Mouse (Mus musculus) midbrain, embryonic 10.5 days (tissue): Measurements from ENCODE around the gene Fam13a. TPM values are rescaled to one million over a fixed set of nuclear protein-coding genes. Genes with fewer than 3 reads are reported as not detected.

Experiments used
- DNase-seq: peaks from one replicate; pipeline ENCODE4 v3.0.0-alpha.2; 2017; ENCODE audit warnings: low spot score
- H3K27ac ChIP-seq: fragments of 300-500 bp; sonication (generic); replicated peaks from 2 replicates; pipeline ENCODE4 v1.5.1; 2016; ENCODE audit warnings: mild to moderate bottlenecking
- H3K27me3 ChIP-seq: fragments of 300-500 bp; sonication (generic); 2 replicates; pipeline ENCODE4 v1.6.1; 2016; ENCODE audit warnings: low read depth, mild to moderate bottlenecking; ENCODE audit not compliant: poor library complexity, severe bottlenecking
- H3K36me3 ChIP-seq: fragments of 300-500 bp; sonication (generic); 2 replicates; pipeline ENCODE4 v1.6.1; 2016; ENCODE audit warnings: mild to moderate bottlenecking, moderate library complexity
- H3K4me1 ChIP-seq: fragments of 300-500 bp; sonication (generic); 2 replicates; pipeline ENCODE4 v1.6.1; 2016
- H3K4me3 ChIP-seq: fragments of 300-500 bp; sonication (generic); 2 replicates; pipeline ENCODE4 v1.5.1; 2016; ENCODE audit warnings: mild to moderate bottlenecking, moderate library complexity
- H3K9me3 ChIP-seq: fragments of 300-500 bp; sonication (generic); replicated peaks from 2 replicates; pipeline ENCODE4 v1.6.1; 2016; ENCODE audit warnings: mild to moderate bottlenecking
- WGBS: fragments of 180-500 bp; shearing (Covaris S2); methylation state at CpG from one replicate; pipeline ENCODE4 v1.1.7; 2016; 5-methylcytosine and 5-hydroxymethylcytosine counted together
- polyA plus RNA-seq: library from polyadenylated mRNA; unstranded; fragments of >200 nt; fragmentation: Nextera tagmentation; extraction: Ambion mirVana; gene quantifications from 2 replicates; pipeline ENCODE4 v1.2.1, GENCODE M21; 2016

Fam13a gene
- polyA plus RNA-seq, 1 experiment from 2014 or later = 2.1 TPM

- Histone ChIP-seq H3K4me1 (no peaks in the 10 kb centered on the region), H3K4me3 (no peak overlapping the region), H3K27me3 (no peaks in the 10 kb centered on the region), H3K9me3 (no peaks in the 10 kb centered on the region), H3K36me3 (no peaks in the 10 kb centered on the region), H3K27ac (no peak overlapping the region)
- no peak for DNase-seq
- WGBS = 83% methylated on average over 4 of the region's 4 CpGs
Observed at GRCm38 (mm10) chr6:58946840-58947239, 77.5 kb downstream of the Fam13a start.

DNA sequence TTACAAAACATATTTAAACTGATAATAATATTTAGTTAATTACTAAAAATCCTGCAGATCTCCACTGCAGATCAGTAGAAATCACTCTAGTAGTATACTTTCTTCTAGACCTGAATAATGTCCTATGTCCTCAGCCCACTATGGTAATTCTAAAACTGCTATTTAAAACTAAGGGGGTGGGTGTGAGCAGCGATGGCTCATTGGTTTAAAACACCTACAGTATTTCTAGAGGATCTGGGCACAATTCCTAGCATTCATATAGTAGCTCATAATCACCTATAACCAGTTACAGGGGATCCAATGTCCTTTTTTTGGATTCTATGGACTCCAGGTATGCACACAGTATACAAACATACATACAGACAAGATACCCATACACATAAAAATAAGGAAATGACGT lies 78.1 kb downstream of the Fam13a start:
- Histone ChIP-seq H3K27me3 (no peaks in the 10 kb centered on the region), H3K4me3 (no peak overlapping the region), H3K9me3 (no peaks in the 10 kb centered on the region), H3K36me3 (no peaks in the 10 kb centered on the region), H3K4me1 (no peaks in the 10 kb centered on the region), H3K27ac (no peak overlapping the region)
- 70% methylated on average over 2 of the region's 2 CpGs for WGBS
- no peak for DNase-seq

DNA sequence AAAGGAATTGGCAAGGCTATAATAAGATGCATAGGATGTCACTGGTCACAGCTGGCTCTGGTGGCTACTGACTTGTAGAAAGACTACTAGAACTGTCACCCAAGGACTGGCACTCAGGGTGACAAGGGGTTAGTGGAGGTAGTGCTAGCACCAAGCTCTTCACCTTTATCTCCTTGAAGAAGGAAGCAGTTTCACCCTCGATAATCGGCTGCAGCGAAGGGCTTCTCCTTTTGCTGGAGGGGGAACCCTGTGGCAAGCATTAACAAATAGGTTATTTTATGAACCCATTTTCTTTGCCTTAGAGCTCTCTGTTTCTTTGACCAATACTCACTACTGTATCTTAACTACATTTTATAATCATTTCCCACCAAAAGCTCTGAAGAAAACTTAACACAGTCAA lies 80.4 kb downstream of the Fam13a start:
- Histone ChIP-seq H3K4me3 (no peak overlapping the region), H3K4me1 (no peaks in the 10 kb centered on the region), H3K27ac (no peak overlapping the region), H3K27me3 (no peaks in the 10 kb centered on the region), H3K36me3 (no peaks in the 10 kb centered on the region), H3K9me3 (no peaks in the 10 kb centered on the region)
- no peak for DNase-seq
- 84% methylated on average over 3 of the region's 3 CpGs for WGBS

- H3K4me3 ChIP-seq = no peak overlapping the region
- 88% methylated on average over 2 of the region's 2 CpGs for WGBS
- H3K36me3 ChIP-seq = no peaks in the 10 kb centered on the region
- H3K27ac ChIP-seq = no peak overlapping the region
- no peaks in the 10 kb centered on the region for H3K4me1 ChIP-seq
- H3K9me3 ChIP-seq = no peaks in the 10 kb centered on the region
- H3K27me3 ChIP-seq = no peaks in the 10 kb centered on the region
- DNase-seq = no peak
Observed at GRCm38 (mm10) chr6:58942276-58942675, 82.1 kb downstream of the Fam13a start.

DNA sequence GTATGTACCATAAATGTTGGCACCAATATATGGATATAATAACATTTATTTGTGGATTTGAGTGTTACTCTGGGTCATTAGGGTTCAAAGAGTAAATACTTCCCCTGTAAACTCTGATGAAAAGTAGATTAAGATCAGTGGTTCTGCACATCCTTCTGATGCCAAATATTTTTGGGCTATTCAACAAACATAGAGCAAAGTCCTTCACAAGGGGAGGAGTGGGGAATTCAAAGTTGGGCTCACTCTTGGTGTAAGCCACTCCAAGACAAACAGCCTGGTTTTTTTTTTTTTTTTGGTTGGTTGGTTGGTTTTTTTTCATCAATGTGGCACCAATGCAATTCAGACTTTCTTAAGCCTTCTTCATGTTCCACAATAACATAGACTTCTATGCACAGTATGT lies 86.6 kb downstream of the Fam13a start:
- Histone ChIP-seq H3K9me3 (no peaks in the 10 kb centered on the region), H3K27me3 (no peaks in the 10 kb centered on the region), H3K4me1 (peaks cover 19% of the 10 kb centered on the region), H3K4me3 (no peak overlapping the region), H3K36me3 (no peaks in the 10 kb centered on the region), H3K27ac (no peak overlapping the region)
- DNase-seq = no peak

- Histone ChIP-seq H3K9me3 (no peaks in the 10 kb centered on the region), H3K27ac (peak overlapping the region; percentile 58; the same call in 1 of the 2 replicates), H3K4me3 (no peak overlapping the region), H3K27me3 (no peaks in the 10 kb centered on the region), H3K4me1 (peaks cover 38% of the 10 kb centered on the region), H3K36me3 (no peaks in the 10 kb centered on the region)
- 69% methylated on average over 4 of the region's 4 CpGs for WGBS
- no peak for DNase-seq
Observed at GRCm38 (mm10) chr6:58934144-58934543, 90.2 kb downstream of the Fam13a start.

DNA sequence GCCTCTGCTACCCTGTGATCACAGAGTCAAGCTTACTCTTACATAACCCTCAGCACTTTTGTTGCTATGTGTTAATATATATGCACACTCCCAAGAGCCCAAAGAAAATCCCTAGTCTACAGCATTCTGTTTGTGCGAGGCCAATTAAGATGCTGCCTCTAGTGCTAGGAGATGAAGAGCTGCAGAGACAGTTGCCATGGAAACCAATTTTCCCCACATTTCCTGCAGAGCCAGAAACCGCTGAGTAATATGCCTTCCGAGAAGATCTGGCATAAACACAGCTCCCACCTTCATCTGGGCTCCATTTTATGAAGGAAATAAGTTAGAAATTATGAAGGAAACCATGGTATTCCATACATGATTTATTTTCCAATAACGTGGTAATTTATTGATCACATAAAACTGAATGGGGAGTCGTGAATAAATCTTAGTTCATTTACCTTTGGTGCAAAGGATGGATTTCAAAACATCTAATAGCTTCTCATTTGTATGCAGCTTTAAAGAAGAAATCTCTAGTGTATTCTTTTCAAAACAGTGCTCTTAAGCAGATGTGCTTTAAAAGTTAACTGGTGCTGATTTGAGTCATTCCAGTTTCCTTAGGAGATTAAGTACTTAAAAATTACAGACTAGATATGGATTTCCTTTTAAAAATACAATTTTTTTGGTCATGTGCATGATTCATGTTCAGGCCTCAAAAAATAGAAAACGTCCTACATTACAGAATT lies 91.0 kb downstream of the Fam13a start:
- H3K4me1 ChIP-seq = peaks cover 38% of the 10 kb centered on the region
- no peaks in the 10 kb centered on the region for H3K27me3 ChIP-seq
- H3K4me3 ChIP-seq = no peak overlapping the region
- WGBS = 47% methylated on average over 6 of the region's 6 CpGs
- peak; percentile 43 for DNase-seq
- H3K36me3 ChIP-seq = no peaks in the 10 kb centered on the region
- H3K9me3 ChIP-seq = no peaks in the 10 kb centered on the region
- peak overlapping the region; percentile 64; the same call in 1 of the 2 replicates for H3K27ac ChIP-seq

DNA sequence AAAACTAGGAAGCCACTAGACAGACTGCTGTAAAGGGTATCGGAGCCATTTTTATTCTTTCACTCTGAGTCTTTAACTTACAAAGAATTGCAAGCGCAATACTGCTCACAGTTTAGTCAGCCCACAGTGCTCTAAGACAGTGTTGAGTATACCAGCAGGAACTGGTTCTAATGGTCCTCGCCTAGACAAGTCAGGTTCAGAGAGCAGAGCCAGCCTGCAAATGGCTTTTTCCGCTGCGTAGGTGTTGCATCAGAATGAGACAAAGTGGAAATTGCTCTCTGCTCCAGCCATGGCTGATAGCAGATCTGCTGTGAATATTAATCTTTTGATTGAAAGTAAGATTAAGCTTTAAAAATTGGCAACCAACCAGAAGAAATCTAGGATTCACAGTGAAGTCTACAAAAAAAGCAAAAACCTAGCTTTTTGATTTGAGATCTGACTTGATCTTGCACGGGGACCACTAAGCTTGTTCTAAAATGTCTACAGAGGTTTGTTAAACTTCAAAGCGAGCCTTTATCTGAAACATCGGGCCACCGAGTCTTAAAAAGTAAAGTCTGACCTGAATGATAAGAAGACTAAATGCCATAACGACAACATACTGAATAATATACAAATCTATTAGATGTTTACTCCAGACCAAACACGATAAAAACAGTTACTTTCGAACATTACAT lies 91.7 kb downstream of the Fam13a start:
- WGBS = 82% methylated on average over 12 of the region's 12 CpGs
- H3K27me3 ChIP-seq = no peaks in the 10 kb centered on the region
- H3K9me3 ChIP-seq = no peaks in the 10 kb centered on the region
- peaks cover 40% of the 10 kb centered on the region for H3K4me1 ChIP-seq
- no peak for DNase-seq
- no peak overlapping the region for H3K4me3 ChIP-seq
- H3K36me3 ChIP-seq = no peaks in the 10 kb centered on the region
- H3K27ac ChIP-seq = peak overlapping the region; percentile 64

- DNase-seq = no peak
- Histone ChIP-seq H3K36me3 (no peaks in the 10 kb centered on the region), H3K27me3 (no peaks in the 10 kb centered on the region), H3K4me3 (no peak overlapping the region), H3K27ac (no peak overlapping the region), H3K4me1 (peaks cover 44% of the 10 kb centered on the region), H3K9me3 (no peaks in the 10 kb centered on the region)
- 52% methylated on average over 4 of the region's 4 CpGs for WGBS
Observed at GRCm38 (mm10) chr6:58931149-58931548, 93.2 kb downstream of the Fam13a start.

- H3K36me3 ChIP-seq = no peaks in the 10 kb centered on the region
- no peak overlapping the region for H3K27ac ChIP-seq
- 89% methylated on average over 9 of the region's 9 CpGs for WGBS
- no peaks in the 10 kb centered on the region for H3K9me3 ChIP-seq
- H3K4me1 ChIP-seq = peaks cover 44% of the 10 kb centered on the region
- no peak for DNase-seq
- no peak overlapping the region for H3K4me3 ChIP-seq
- no peaks in the 10 kb centered on the region for H3K27me3 ChIP-seq
Observed at GRCm38 (mm10) chr6:58929911-58930431, 94.4 kb downstream of the Fam13a start.

GRCm38 (mm10) chr6:58927881-58928280 lies 96.5 kb downstream of the Fam13a start:
- no peaks in the 10 kb centered on the region for H3K27me3 ChIP-seq
- no peaks in the 10 kb centered on the region for H3K9me3 ChIP-seq
- 81% methylated on average over 2 of the region's 2 CpGs for WGBS
- DNase-seq = no peak
- H3K4me3 ChIP-seq = no peak overlapping the region
- no peaks in the 10 kb centered on the region for H3K36me3 ChIP-seq
- H3K4me1 ChIP-seq = peaks cover 26% of the 10 kb centered on the region
- no peak overlapping the region for H3K27ac ChIP-seq

DNA sequence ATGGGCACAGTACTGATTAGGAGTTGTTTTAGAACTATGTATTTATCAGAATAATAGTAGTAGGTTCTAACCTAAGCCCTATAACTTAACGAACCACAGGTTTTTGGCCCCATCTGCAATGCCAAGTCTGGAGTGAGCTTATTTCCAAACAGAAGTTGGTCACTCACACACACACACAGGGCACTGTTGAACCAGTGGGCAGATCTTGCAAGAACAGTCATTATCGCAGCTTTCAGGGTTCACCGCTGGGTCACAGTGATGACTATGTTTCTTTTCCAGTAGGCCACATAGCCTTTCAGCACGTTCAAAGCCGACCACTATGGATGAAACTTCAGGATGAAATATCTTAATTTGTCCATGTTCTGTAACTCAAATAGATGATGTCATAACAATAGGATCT lies 101.8 kb downstream of the Fam13a start:
- H3K4me3 ChIP-seq = no peak overlapping the region
- DNase-seq = no peak
- no peaks in the 10 kb centered on the region for H3K36me3 ChIP-seq
- H3K27ac ChIP-seq = no peak overlapping the region
- H3K4me1 ChIP-seq = peaks cover 4% of the 10 kb centered on the region; the same call in 1 of the 2 replicates
- no peaks in the 10 kb centered on the region for H3K27me3 ChIP-seq
- 90% methylated on average over 5 of the region's 5 CpGs for WGBS
- H3K9me3 ChIP-seq = no peaks in the 10 kb centered on the region

DNA sequence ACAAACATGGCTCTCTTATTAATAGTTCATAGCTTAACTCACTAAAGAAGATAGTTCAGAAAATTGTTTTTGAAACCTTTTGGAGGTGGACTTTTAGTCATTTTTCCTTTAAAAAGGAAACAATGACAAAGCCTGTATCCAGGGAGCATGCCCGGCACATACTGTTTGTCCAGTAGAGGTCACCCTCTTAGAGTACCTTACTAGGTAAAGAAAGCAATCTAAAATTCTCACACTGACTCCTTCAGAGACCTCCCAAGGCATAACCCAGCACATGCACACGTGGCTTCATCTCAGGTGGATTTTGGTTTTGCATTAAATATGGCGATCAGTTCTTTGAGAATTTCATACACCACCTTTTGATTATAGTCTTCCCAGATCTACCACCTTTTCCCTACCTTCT lies 102.7 kb downstream of the Fam13a start:
- H3K4me3 ChIP-seq = no peak overlapping the region
- 57% methylated on average over 3 of the region's 3 CpGs for WGBS
- H3K9me3 ChIP-seq = no peaks in the 10 kb centered on the region
- H3K36me3 ChIP-seq = no peaks in the 10 kb centered on the region
- no peaks in the 10 kb centered on the region for H3K27me3 ChIP-seq
- H3K27ac ChIP-seq = no peak overlapping the region
- no peak for DNase-seq
- no peaks in the 10 kb centered on the region for H3K4me1 ChIP-seq
